9 mouse cellular contexts compared by ENCODE assay signal in genomic region chr11:88171876-88172442, GRCm38 (mm10). TPM values are rescaled to one million over a fixed set of nuclear protein-coding genes. Genes with fewer than 3 reads are reported as not detected.
A peak's percentile ranks its signal among the peaks of the same experiment; 100 is the strongest.
DNase-seq lines count a peak whose midpoint lies in the region; ATAC-seq and TF ChIP-seq lines count a peak whose summit lies in the region.
"Had no signal": no experiment of that assay in that cellular context is flagged by ENCODE, and none has a peak within 500 bp of the region (broad histone marks: within the 10 kb centered on the region; RNA-seq: fewer than 3 reads in every experiment).

No protein-coding gene starts in this region.

- H3K4me1 ChIP-seq in hindbrain, embryonic 12.5 days, result peaks cover 36% of the 10 kb centered on the region
- peaks cover 20% of the 10 kb centered on the region for H3K4me1 ChIP-seq in hindbrain, embryonic 11.5 days (replicated peaks; ENCODE audit: control insufficient read depth, insufficient read depth, low read length)
- H3K4me1 ChIP-seq in E14TG2a.4 (replicated peaks; ENCODE audit: low read depth, low read length), result peaks cover 59% of the 10 kb centered on the region
- H3K4me1 ChIP-seq in intestine, embryonic 16.5 days (ENCODE audit: control insufficient read depth, insufficient read depth, low read length), result peaks cover 28% of the 10 kb centered on the region

- peak overlapping the region; percentile 74; the same call in 1 of the 2 replicates for H3K27ac ChIP-seq in hindbrain, embryonic 12.5 days
- no peak overlapping the region for H3K27ac ChIP-seq in hindbrain, embryonic 11.5 days (ENCODE audit: low read depth, low read length)
- H3K27ac ChIP-seq in intestine, embryonic 16.5 days (ENCODE audit: low read length), result peak overlapping the region; percentile 74

- no peak for ATAC-seq in hindbrain, embryonic 12.5 days (ENCODE audit: low FRiP score)
- no peak for ATAC-seq in hindbrain, embryonic 11.5 days (ENCODE audit: low FRiP score)
- ATAC-seq in intestine, embryonic 16.5 days, result no peak
- no peak for ATAC-seq in erythroblast, adult 5-6 weeks (replicated peaks; ENCODE audit: low FRiP score, poor library complexity, severe bottlenecking)
- ATAC-seq: inflammation-experienced regulatory T-cells, adult 6 months had no signal

- DNase-seq in cerebellum, adult 18-20 months, result peak; percentile 50 to 60
- DNase-seq in cerebellum, adult 8-10 months, result no peak
- no peak for DNase-seq in hindbrain, embryonic 11.5 days (ENCODE audit: low spot score)
- no peak for DNase-seq in frontal cortex, adult 2 months (ENCODE audit: extremely low spot score in 1 of 2, low spot score in 1 of 2)

- no peaks in the 10 kb centered on the region for H3K9me3 ChIP-seq in hindbrain, embryonic 12.5 days (replicated peaks)
- no peaks in the 10 kb centered on the region for H3K9me3 ChIP-seq in hindbrain, embryonic 11.5 days (ENCODE audit: control insufficient read depth, low read length)
- no peaks in the 10 kb centered on the region for H3K9me3 ChIP-seq in E14TG2a.4 (ENCODE audit: low read length)
- no peaks in the 10 kb centered on the region for H3K9me3 ChIP-seq in intestine, embryonic 16.5 days (ENCODE audit: control insufficient read depth, low read length)

- H3K9ac ChIP-seq in hindbrain, embryonic 12.5 days, result no peak overlapping the region
- no peak overlapping the region for H3K9ac ChIP-seq in hindbrain, embryonic 11.5 days (ENCODE audit: low read depth, low read length)
- H3K9ac ChIP-seq in intestine, embryonic 16.5 days (ENCODE audit: low read depth, low read length), result peak overlapping the region; percentile 28; the same call in 1 of the 2 replicates

- no peak overlapping the region for H3K4me2 ChIP-seq in hindbrain, embryonic 12.5 days (replicated peaks)
- H3K4me2 ChIP-seq in hindbrain, embryonic 11.5 days (replicated peaks; ENCODE audit: low read depth, low read length), result no peak overlapping the region
- no peak overlapping the region for H3K4me2 ChIP-seq in intestine, embryonic 16.5 days (ENCODE audit: low read depth, low read length)

- no peak for TF ChIP-seq CTCF in E14TG2a.4 (conservative IDR thresholded peaks at IDR 0.05; ENCODE audit: low read length)

- H3K4me3 ChIP-seq in hindbrain, embryonic 12.5 days, result no peak overlapping the region
- no peak overlapping the region for H3K4me3 ChIP-seq in hindbrain, embryonic 11.5 days (ENCODE audit: low read depth, low read length)
- peak overlapping the region; percentile 46 for H3K4me3 ChIP-seq in E14TG2a.4 (replicated peaks; ENCODE audit: low read length)
- no peak overlapping the region for H3K4me3 ChIP-seq in intestine, embryonic 16.5 days (ENCODE audit: low read length)

- WGBS in hindbrain, embryonic 12.5 days, result 60% methylated on average over 15 of the region's 15 CpGs
- 61% methylated on average over 15 of the region's 15 CpGs for WGBS in hindbrain, embryonic 11.5 days
- WGBS in intestine, embryonic 16.5 days, result 58% methylated on average over 15 of the region's 15 CpGs

- peaks cover 12% of the 10 kb centered on the region for H3K27me3 ChIP-seq in hindbrain, embryonic 12.5 days
- peaks cover 3% of the 10 kb centered on the region; the same call in 1 of the 2 replicates for H3K27me3 ChIP-seq in hindbrain, embryonic 11.5 days (ENCODE audit: control insufficient read depth, insufficient read depth, low read length)
- peaks cover 29% of the 10 kb centered on the region for H3K27me3 ChIP-seq in E14TG2a.4 (ENCODE audit: insufficient read depth, low read length)
- H3K27me3 ChIP-seq in intestine, embryonic 16.5 days (replicated peaks; ENCODE audit: control insufficient read depth, insufficient read depth, low read length), result 0 out of 2 replicates have a peak, but pooled peaks cover 2% of the 10 kb centered on the region

- peaks cover 2% of the 10 kb centered on the region; the same call in 1 of the 2 replicates for H3K36me3 ChIP-seq in hindbrain, embryonic 12.5 days
- no peaks in the 10 kb centered on the region for H3K36me3 ChIP-seq in hindbrain, embryonic 11.5 days (ENCODE audit: control insufficient read depth, insufficient read depth, low read length)
- H3K36me3 ChIP-seq in E14TG2a.4 (ENCODE audit: insufficient read depth, low read length), result no peaks in the 10 kb centered on the region
- H3K36me3 ChIP-seq in intestine, embryonic 16.5 days (ENCODE audit: control insufficient read depth, insufficient read depth, low read length), result no peaks in the 10 kb centered on the region

RNA-seq across cellular contexts. Expression of gene Mrps23, which starts 32.2 kb away (rescaled TPM):
- polyA plus RNA-seq in hindbrain, embryonic 12.5 days (2016; fragmentation: Nextera tagmentation; extraction: Ambion mirVana), result 57.4 and 66.8 TPM in 2 replicates
- polyA plus RNA-seq in hindbrain, embryonic 11.5 days (2014; fragmentation: Nextera tagmentation; extraction: Ambion mirVana), result 83.2 and 84.5 TPM in 2 replicates
- polyA plus RNA-seq in intestine, embryonic 16.5 days (2015; fragmentation: Nextera tagmentation; extraction: Ambion mirVana), result 56.3 and 63.9 TPM in 2 replicates
- 16.9 and 19.2 TPM in 2 replicates for total RNA-seq in erythroblast, adult 5-6 weeks (2015; ENCODE audit: low replicate concordance)
- total RNA-seq in erythroblast, adult 5-6 weeks (2017; ENCODE audit: low replicate concordance), result 10.1 and 51.3 TPM in 2 replicates
- polyA plus RNA-seq in frontal cortex, adult 2 months (2012; rRNA removed), result 71.1 and 76.6 TPM in 2 replicates

Comparison
In these comparisons a context has a peak if more than half of its experiments do, and no peak if none do; other contexts are left out.
1. DNase-seq: peak in cerebellum, adult 18-20 months (2 of 2); none in cerebellum, adult 8-10 months (single experiment), hindbrain, embryonic 11.5 days (single experiment) and frontal cortex, adult 2 months (0 of 2).